Mouse (Mus musculus) forebrain, embryonic 14.5 days (tissue): ENCODE measurements around the gene Gpr139. TPM values are rescaled to one million over a fixed set of nuclear protein-coding genes. Genes with fewer than 3 reads are reported as not detected.
A peak's percentile ranks its signal among the peaks of the same experiment; 100 is the strongest.

Source experiments
- ATAC-seq: fragments of 200-750 bp; cut with Nextera tagmentation; 2 replicates; pipeline ENCODE4 v1.8.0; 2017; ENCODE audit warnings: mild to moderate bottlenecking, moderate library complexity
- DNase-seq: peaks from one replicate; pipeline ENCODE4 v3.0.0-alpha.2; 2015; ENCODE audit warnings: low spot score
- H3K27ac ChIP-seq: fragments of 300-500 bp; sonication (generic); 2 replicates; pipeline ENCODE4 v1.5.1; 2014; ENCODE audit warnings: low read depth, mild to moderate bottlenecking, control low read depth, low read length, moderate library complexity
- H3K27me3 ChIP-seq: fragments of 300-500 bp; sonication (generic); replicated peaks from 2 replicates; pipeline ENCODE4 v1.6.1; 2014; ENCODE audit warnings: low read length, control low read depth, mixed read lengths; ENCODE audit not compliant: control insufficient read depth, insufficient read depth
- H3K36me3 ChIP-seq: fragments of 300-500 bp; sonication (generic); 2 replicates; pipeline ENCODE4 v1.6.1; 2014; ENCODE audit warnings: low read length, control low read depth; ENCODE audit not compliant: control insufficient read depth, insufficient read depth
- H3K4me1 ChIP-seq: fragments of 300-500 bp; sonication (generic); 2 replicates; pipeline ENCODE4 v1.6.1; 2014; ENCODE audit warnings: antibody characterized with exemption, low read length, control low read depth; ENCODE audit not compliant: control insufficient read depth, insufficient read depth
- H3K4me2 ChIP-seq: fragments of 300-500 bp; sonication (generic); 2 replicates; pipeline ENCODE4 v1.6.1; 2014; ENCODE audit warnings: mild to moderate bottlenecking, control low read depth, low read length
- H3K4me3 ChIP-seq: fragments of 300-500 bp; sonication (generic); 2 replicates; pipeline ENCODE4 v1.5.1; 2014; ENCODE audit warnings: low read depth, low read length, control low read depth
- H3K9ac ChIP-seq: fragments of 300-500 bp; sonication (generic); 2 replicates; pipeline ENCODE4 v1.6.1; 2014; ENCODE audit warnings: mild to moderate bottlenecking, low read length, control low read depth, moderate library complexity
- H3K9me3 ChIP-seq: fragments of 300-500 bp; sonication (generic); replicated peaks from 2 replicates; pipeline ENCODE4 v1.6.1; 2016; ENCODE audit warnings: low read length, control low read depth, mixed read lengths; ENCODE audit not compliant: control insufficient read depth
- WGBS: fragments of 180-500 bp; shearing (Covaris S2); extraction: QIAGEN DNeasy Blood & Tissue Kit; methylation state at CpG from one replicate; pipeline ENCODE4 v1.1.7; 2014; 5-methylcytosine and 5-hydroxymethylcytosine counted together
- polyA plus RNA-seq: library from polyadenylated mRNA; unstranded; fragments of >200 nt; fragmentation: Nextera tagmentation; extraction: Ambion mirVana; gene quantifications from 2 replicates; pipeline ENCODE4 v1.2.1, GENCODE M21; 2014

The Gpr139 gene
- polyA plus RNA-seq, 1 experiment from 2014 or later, result 5.5 TPM

DNA sequence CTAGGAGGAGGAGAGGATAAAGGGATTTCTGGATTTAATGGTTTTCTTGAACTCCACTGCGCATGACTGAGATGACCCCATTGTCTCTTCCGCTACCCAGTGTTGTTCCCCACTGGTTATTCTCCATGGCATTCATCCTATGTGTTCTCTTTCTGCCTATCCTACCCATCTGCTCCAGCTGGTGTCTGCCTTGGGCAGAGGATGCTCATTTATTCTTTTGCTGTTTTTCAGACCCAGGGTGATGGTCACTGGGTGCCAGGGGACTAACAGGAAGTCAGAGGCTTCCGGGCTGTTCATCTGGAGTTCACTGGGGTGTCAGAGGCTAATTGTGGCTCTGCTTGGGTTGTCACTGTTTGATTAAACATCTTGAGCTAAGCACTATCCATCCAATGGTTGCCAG lies 24.4 kb downstream of the Gpr139 start:
- WGBS, result 92% methylated on average over 3 of the region's 3 CpGs
- H3K4me1 ChIP-seq, result no peaks in the 10 kb centered on the region
- H3K9ac ChIP-seq, result no peak overlapping the region
- H3K4me2 ChIP-seq, result no peak overlapping the region
- H3K9me3 ChIP-seq, result no peaks in the 10 kb centered on the region
- ATAC-seq (no peak), DNase-seq (no peak)
- no peaks in the 10 kb centered on the region for H3K36me3 ChIP-seq
- H3K27ac ChIP-seq, result no peak overlapping the region
- no peaks in the 10 kb centered on the region for H3K27me3 ChIP-seq
- no peak overlapping the region for H3K4me3 ChIP-seq

DNA sequence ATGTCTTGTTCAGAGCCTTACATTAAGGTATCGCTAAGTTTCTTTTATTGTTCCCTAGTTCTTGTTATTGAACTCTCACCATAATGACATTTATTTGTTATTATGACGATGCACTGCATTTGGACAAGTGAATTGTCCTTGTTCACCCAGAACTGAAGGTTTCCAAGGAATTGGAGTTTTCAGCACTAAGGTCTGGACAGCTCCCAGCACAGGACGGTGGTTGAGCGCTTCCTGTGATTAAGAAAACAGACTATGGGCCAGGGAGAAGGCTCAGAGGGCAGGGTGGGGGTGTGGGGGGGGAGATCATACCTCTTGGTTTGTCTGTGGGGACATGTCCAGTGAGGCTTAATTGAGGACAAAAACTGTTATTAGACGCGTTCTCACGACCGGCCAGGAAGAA lies 72.6 kb downstream of the Gpr139 start:
- WGBS, result 68% methylated on average over 8 of the region's 8 CpGs
- no peak overlapping the region for H3K9ac ChIP-seq
- H3K27me3 ChIP-seq, result no peaks in the 10 kb centered on the region
- H3K9me3 ChIP-seq, result no peaks in the 10 kb centered on the region
- H3K4me1 ChIP-seq, result no peaks in the 10 kb centered on the region
- no peaks in the 10 kb centered on the region for H3K36me3 ChIP-seq
- peak; percentile 22 for DNase-seq
- no peak overlapping the region for H3K4me2 ChIP-seq
- no peak for ATAC-seq
- no peak overlapping the region for H3K4me3 ChIP-seq
- H3K27ac ChIP-seq, result no peak overlapping the region

DNA sequence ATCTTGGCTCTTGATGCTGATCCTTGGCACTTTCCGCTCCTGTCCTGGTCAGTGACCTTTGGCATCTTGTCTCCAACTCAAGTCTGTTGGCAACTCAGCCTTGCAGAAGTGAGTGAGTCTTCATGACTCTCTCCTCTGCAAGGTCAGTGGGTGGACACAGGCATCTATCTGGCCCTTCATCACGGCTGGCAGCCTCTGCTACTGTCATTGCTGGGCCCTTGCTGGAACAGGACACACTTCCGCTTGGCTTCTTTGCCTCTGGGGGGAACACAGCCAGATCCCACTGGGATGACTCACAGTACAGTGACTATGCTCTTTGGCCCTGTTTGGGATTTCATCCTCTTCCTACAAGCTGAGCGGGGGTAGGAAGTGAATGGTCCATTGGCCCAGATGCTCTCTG lies 78.5 kb downstream of the Gpr139 start:
- Histone ChIP-seq H3K4me1 (no peaks in the 10 kb centered on the region), H3K27me3 (no peaks in the 10 kb centered on the region), H3K4me3 (no peak overlapping the region), H3K27ac (no peak overlapping the region), H3K9ac (no peak overlapping the region), H3K9me3 (no peaks in the 10 kb centered on the region), H3K36me3 (no peaks in the 10 kb centered on the region), H3K4me2 (no peak overlapping the region)
- no peak for ATAC-seq
- WGBS, result 82% methylated on average over 4 of the region's 4 CpGs
- DNase-seq, result no peak

- DNase-seq (no peak), ATAC-seq (no peak)
- H3K4me3 ChIP-seq, result no peak overlapping the region
- no peak overlapping the region for H3K4me2 ChIP-seq
- no peaks in the 10 kb centered on the region for H3K36me3 ChIP-seq
- no peak overlapping the region for H3K27ac ChIP-seq
- no peaks in the 10 kb centered on the region for H3K9me3 ChIP-seq
- WGBS, result 80% methylated on average over 3 of the region's 3 CpGs
- H3K4me1 ChIP-seq, result no peaks in the 10 kb centered on the region
- no peak overlapping the region for H3K9ac ChIP-seq
- no peaks in the 10 kb centered on the region for H3K27me3 ChIP-seq
Observed at GRCm38 (mm10) chr7:119096583-119096982, 87.8 kb downstream of the Gpr139 start.

Other genes starting within 250 kb of the Gpr139 start
- gene Gprc5b, start 189.4 kb downstream of the Gpr139 start, polyA plus RNA-seq, result 12.6 and 14.3 TPM in 2 replicates